Mouse (Mus musculus) liver, embryonic 16.5 days (tissue): ENCODE measurements at regions not wholly inside any gene's neighbourhood (a gene's known extent, or its start where the extent isn't known, plus 50 kb on each side); places are given as distances from the start of the nearest gene placed in this dataset.

ENCODE experiments used
- ATAC-seq: fragments of 200-750 bp; cut with Nextera tagmentation; 2 replicates; pipeline ENCODE4 v1.8.0; 2017; ENCODE audit warnings: low read depth, mild to moderate bottlenecking, moderate number of reproducible peaks, moderate library complexity
- H3K27ac ChIP-seq: fragments of 300-500 bp; sonication (generic); 2 replicates; pipeline ENCODE4 v1.5.1; 2014; ENCODE audit warnings: mild to moderate bottlenecking, low read length
- H3K27me3 ChIP-seq: fragments of 300-500 bp; sonication (generic); 2 replicates; pipeline ENCODE4 v1.6.1; 2014; ENCODE audit warnings: low read depth, low read length, mixed read lengths; ENCODE audit not compliant: control insufficient read depth, insufficient read depth
- H3K36me3 ChIP-seq: fragments of 300-500 bp; sonication (generic); 2 replicates; pipeline ENCODE4 v1.6.1; 2014; ENCODE audit warnings: mild to moderate bottlenecking; ENCODE audit not compliant: control insufficient read depth, insufficient read depth
- H3K4me1 ChIP-seq: fragments of 300-500 bp; sonication (generic); 2 replicates; pipeline ENCODE4 v1.6.1; 2014; ENCODE audit warnings: low read depth, low read length, mixed read lengths; ENCODE audit not compliant: control insufficient read depth
- H3K4me2 ChIP-seq: fragments of 300-500 bp; sonication (generic); 2 replicates; pipeline ENCODE4 v1.6.1; 2014; ENCODE audit warnings: low read depth, low read length, mixed read lengths
- H3K4me3 ChIP-seq: fragments of 300-500 bp; sonication (generic); 2 replicates; pipeline ENCODE4 v1.5.1; 2014; ENCODE audit warnings: low read depth, mild to moderate bottlenecking, low read length
- H3K9ac ChIP-seq: fragments of 300-500 bp; sonication (generic); 2 replicates; pipeline ENCODE4 v1.6.1; 2014; ENCODE audit warnings: low read depth, low read length
- H3K9me3 ChIP-seq: fragments of 300-500 bp; sonication (generic); replicated peaks from 2 replicates; pipeline ENCODE4 v1.6.1; 2016; ENCODE audit warnings: low read length; ENCODE audit not compliant: control insufficient read depth
- WGBS: fragments of 180-500 bp; shearing (Covaris S2); extraction: QIAGEN DNeasy Blood & Tissue Kit; methylation state at CpG from one replicate; pipeline ENCODE4 v1.1.7; 2014; ENCODE audit not compliant: insufficient replicate concordance; 5-methylcytosine and 5-hydroxymethylcytosine counted together

DNA sequence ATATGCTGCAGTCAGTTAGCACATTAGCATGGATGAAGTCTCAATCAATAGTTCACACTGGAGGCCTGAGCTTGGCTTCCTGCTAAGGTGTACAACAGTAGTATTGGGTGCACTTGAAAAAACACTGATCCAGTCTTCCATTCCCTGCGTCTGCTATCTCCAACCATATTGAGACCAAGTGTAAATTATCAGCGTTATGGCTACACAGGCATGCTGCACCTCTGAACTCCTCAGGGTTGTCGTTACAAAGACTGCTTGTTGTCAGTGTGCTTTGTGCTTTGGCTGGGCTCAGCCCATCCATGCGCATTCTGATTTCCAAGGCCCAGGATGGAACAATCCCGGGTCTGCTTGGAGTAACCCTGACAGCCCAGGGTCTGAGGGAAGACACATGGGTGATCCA, 80.7 kb upstream of the Podxl start:
- no peak overlapping the region for H3K27ac ChIP-seq
- no peaks in the 10 kb centered on the region for H3K27me3 ChIP-seq
- 39% methylated on average over 5 of the region's 5 CpGs for WGBS
- no peak overlapping the region for H3K9ac ChIP-seq
- peak; percentile 56 for ATAC-seq
- peaks cover 24% of the 10 kb centered on the region for H3K4me1 ChIP-seq
- no peak overlapping the region for H3K4me3 ChIP-seq
- no peaks in the 10 kb centered on the region for H3K36me3 ChIP-seq
- no peak overlapping the region for H3K4me2 ChIP-seq
- no peaks in the 10 kb centered on the region for H3K9me3 ChIP-seq

DNA sequence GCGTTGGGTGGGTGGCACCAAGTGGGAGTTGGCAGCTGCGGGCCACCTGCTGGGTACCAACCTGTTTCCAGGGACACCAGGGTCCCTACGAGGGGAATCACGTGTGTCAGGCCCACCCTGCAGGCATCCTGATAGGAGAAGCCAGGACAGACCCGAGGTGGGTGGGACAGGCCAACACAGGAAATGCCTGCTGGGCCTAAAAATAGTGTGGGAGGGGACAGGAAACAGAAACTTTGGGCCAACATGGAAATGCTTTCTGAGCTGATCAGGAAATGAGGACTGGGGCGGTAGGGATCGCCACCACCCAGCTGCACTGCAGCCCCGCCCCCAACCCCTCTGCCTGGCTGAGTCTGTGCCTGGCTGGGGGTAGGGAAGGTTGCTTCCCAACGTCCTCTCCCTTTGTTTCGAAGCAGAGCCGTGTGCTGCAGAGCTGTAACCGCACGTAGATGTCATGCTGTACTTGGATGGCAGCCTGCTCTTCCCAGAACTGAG, 78.7 kb upstream of the Podxl start:
- peak overlapping the region; percentile 4; the same call in 1 of the 2 replicates for H3K4me2 ChIP-seq
- peak overlapping the region; percentile 29; the same call in 1 of the 2 replicates for H3K9ac ChIP-seq
- H3K27me3 ChIP-seq, result no peaks in the 10 kb centered on the region
- ATAC-seq, result peak; percentile 39; the same call in 1 of the 2 replicates
- no peaks in the 10 kb centered on the region for H3K36me3 ChIP-seq
- no peak overlapping the region for H3K4me3 ChIP-seq
- H3K4me1 ChIP-seq, result peaks cover 38% of the 10 kb centered on the region
- peak overlapping the region; percentile 30 for H3K27ac ChIP-seq
- 8% methylated on average over 13 of the region's 13 CpGs for WGBS
- H3K9me3 ChIP-seq, result no peaks in the 10 kb centered on the region

DNA sequence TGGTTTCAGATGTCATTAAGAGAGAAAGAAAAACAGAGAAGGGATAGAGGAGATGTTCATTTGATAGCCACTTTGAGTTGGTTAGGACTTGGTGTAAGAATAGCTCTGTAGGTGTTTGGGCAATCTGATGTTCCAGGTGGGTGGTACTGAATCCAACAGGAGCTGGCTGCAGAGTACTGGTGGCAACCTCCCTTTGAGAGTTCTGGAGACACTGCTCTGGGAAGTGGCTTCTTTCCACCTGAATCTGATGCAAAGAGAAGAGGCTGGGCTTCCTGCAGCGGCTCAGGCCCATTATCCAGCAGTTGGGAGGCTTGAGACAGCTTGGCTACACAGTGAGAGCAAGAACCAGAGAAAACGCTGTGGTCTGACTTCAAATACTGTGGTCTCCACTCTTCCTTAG, 77.0 kb upstream of the Podxl start:
- H3K27me3 ChIP-seq, result no peaks in the 10 kb centered on the region
- H3K4me1 ChIP-seq, result peaks cover 41% of the 10 kb centered on the region
- no peaks in the 10 kb centered on the region for H3K9me3 ChIP-seq
- H3K4me2 ChIP-seq, result no peak overlapping the region
- H3K27ac ChIP-seq, result no peak overlapping the region
- H3K4me3 ChIP-seq, result no peak overlapping the region
- no peak overlapping the region for H3K9ac ChIP-seq
- WGBS, result 64% methylated on average over 2 of the region's 2 CpGs
- no peak for ATAC-seq
- no peaks in the 10 kb centered on the region for H3K36me3 ChIP-seq

DNA sequence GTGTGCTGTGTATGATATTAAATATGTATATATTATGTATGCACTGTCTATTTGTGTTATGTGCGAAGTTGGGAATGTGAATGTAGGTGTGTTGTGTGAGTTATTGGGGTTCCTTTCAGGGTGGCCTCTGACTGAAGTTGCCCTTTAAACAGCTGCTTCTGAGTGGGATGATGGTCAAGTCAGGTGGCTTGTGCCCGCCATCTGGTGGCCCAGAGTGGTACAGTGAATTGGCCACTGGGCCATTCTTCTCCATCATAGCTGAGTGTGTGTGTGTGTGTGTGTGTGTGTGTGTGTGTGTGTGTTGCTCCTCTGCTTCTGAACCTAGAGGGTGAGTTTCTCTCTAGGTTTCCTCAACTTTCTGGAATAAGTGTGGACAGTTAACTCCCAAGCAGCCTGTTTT, 75.7 kb upstream of the Podxl start:
- Histone ChIP-seq H3K36me3 (no peaks in the 10 kb centered on the region), H3K4me2 (no peak overlapping the region), H3K27me3 (no peaks in the 10 kb centered on the region), H3K4me3 (no peak overlapping the region), H3K27ac (no peak overlapping the region), H3K4me1 (peaks cover 34% of the 10 kb centered on the region), H3K9ac (no peak overlapping the region), H3K9me3 (no peaks in the 10 kb centered on the region)
- peak; percentile 46 for ATAC-seq
- 24% methylated on average over 2 of the region's 2 CpGs for WGBS

DNA sequence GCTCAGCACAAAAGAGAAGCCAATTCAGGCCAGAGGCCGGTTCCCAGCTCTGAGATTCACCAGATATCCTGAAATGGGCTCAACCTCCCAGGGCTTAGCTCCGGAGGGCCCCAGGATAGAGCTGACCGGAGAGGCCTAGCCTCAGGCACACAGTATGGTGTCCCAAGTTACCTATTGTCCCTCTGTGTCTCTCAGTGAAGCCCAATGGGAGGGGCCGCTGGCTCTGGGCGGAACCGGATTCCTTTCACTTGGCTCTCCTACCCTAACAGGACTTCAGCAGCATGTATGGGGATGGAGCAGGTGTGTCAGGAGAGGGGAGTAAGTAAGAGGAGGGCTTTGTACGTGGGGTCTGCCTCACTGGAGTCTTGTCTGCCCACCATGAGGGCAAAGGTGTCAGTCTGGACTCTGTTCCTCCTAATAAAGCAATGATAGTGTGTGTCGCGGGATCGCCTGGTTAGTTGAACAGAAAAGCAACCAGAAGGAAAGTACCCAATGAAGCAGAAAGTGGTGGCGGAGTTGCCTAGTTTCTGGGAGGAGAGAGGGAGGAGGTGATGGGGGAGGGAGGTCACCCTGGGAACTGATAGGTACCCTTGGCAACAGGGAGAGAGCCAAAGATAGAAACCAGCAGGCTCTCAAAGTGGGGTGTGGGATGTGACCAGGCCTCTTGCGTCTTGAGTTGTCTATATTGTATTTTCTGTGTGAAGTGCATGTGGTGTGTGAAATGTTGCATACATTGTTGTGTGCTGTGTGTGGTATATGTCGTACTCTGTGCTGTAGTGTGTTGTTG, 74.8 kb upstream of the Podxl start:
- no peak overlapping the region for H3K4me2 ChIP-seq
- no peaks in the 10 kb centered on the region for H3K36me3 ChIP-seq
- H3K27me3 ChIP-seq, result no peaks in the 10 kb centered on the region
- H3K4me3 ChIP-seq, result no peak overlapping the region
- no peak overlapping the region for H3K9ac ChIP-seq
- 73% methylated on average over 13 of the region's 13 CpGs for WGBS
- peaks cover 31% of the 10 kb centered on the region for H3K4me1 ChIP-seq
- H3K9me3 ChIP-seq, result no peaks in the 10 kb centered on the region
- ATAC-seq, result peak; percentile 47; the same call in 1 of the 2 replicates
- H3K27ac ChIP-seq, result peak overlapping the region; percentile 23; the same call in 1 of the 2 replicates

DNA sequence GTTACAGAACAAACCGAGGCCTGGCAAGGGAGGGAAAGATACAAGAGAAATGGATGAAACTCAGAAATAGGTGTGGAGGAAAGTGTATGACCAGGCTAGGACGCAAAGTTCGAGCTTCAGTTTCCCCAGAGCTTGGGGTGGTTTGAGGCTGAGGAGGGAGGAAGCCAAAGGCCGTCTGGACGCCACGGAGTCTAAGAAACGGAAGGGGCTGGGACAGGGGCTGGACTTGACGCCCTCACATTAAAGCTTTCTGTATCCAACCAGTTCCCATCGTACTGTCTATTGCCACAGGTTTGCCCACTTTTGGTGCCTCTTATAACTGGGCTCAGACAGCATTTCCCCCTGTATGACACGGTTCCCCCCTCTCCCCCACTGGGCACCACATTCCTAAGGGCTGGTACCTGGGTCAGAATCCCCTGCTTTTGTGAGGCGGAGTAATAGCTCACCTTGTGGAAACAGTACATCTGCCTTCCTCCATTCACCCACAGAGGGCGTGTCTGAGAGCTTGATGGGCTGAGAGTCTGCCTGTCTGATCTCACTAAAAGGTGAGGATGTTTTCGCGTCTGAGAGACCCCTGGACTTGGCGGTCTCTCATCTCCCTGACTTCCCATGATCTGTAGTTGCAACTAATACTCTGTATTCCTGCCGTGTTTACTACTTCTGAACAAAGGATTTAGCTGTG, 73.7 kb upstream of the Podxl start:
- Histone ChIP-seq H3K9me3 (no peaks in the 10 kb centered on the region), H3K4me1 (peaks cover 21% of the 10 kb centered on the region), H3K9ac (no peak overlapping the region), H3K27me3 (no peaks in the 10 kb centered on the region), H3K4me2 (no peak overlapping the region), H3K27ac (no peak overlapping the region), H3K4me3 (no peak overlapping the region), H3K36me3 (no peaks in the 10 kb centered on the region)
- no peak for ATAC-seq
- WGBS, result 18% methylated on average over 16 of the region's 16 CpGs

DNA sequence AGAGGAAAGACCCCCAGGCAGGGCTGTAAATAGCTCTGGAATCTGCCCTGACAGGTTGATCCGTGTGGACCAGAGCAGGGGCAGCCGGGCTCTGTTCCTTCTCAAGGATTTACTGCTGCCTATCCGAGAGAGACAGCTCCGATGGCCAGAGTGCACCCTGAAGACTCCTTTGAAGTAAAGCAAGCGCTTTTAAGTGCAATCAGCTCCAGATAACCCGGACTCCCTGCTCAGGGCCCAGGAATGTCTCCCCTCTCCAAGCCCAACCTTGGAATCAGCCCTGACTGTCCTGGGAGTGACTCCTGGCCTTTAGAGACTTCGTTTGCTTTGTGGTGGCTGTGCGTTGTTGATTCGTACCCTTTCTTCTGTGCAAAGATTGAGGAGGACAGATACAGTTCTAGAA, 73.2 kb upstream of the Podxl start:
- Histone ChIP-seq H3K27me3 (no peaks in the 10 kb centered on the region), H3K36me3 (no peaks in the 10 kb centered on the region), H3K4me1 (peaks cover 16% of the 10 kb centered on the region), H3K9me3 (no peaks in the 10 kb centered on the region), H3K4me3 (no peak overlapping the region), H3K27ac (no peak overlapping the region), H3K9ac (no peak overlapping the region), H3K4me2 (no peak overlapping the region)
- WGBS, result 35% methylated on average over 9 of the region's 9 CpGs
- ATAC-seq, result no peak

DNA sequence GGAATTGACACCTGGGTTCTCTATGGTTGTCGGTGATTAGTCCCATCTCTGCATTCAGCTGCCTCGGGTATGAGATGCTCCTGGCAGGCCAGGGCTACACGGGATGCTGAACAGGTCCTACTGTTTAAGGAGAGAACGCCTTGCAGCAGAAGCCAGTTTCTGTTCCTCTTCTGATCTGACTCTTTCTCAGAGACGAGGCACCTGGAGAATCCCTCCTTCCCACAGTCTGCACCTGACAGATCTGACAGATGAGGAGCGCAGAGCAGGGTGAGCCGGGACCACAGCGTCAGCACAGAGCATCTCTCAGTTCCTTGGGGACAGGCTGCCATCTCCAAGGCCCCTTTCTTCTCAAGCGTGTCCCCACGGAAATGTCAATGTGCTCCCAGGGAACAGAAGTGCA, 68.7 kb upstream of the Podxl start:
- Histone ChIP-seq H3K4me1 (peaks cover 2% of the 10 kb centered on the region), H3K36me3 (no peaks in the 10 kb centered on the region), H3K27ac (no peak overlapping the region), H3K27me3 (no peaks in the 10 kb centered on the region), H3K9ac (no peak overlapping the region), H3K4me2 (no peak overlapping the region), H3K9me3 (no peaks in the 10 kb centered on the region), H3K4me3 (no peak overlapping the region)
- 64% methylated on average over 10 of the region's 10 CpGs for WGBS
- no peak for ATAC-seq

DNA sequence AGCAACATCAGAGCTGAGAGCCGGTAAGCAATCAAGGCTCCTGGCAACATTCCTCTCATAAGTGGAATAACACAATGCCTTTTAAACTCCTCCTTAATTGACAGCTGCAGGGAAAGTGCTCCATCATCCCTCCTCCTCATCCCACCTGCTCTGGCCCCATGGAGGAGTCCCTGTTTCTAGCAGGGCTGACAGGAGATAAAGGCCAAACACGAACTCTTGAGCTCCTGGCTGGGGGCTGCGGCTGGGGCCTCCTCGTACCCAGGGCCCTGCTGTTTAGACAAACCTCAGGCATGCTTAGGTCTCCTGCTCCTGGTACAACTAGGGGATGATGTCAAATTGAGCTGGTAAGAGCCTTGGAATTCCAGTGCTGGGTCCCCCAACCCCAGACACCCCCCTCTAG, 66.2 kb upstream of the Podxl start:
- no peak overlapping the region for H3K27ac ChIP-seq
- no peaks in the 10 kb centered on the region for H3K36me3 ChIP-seq
- no peak overlapping the region for H3K4me2 ChIP-seq
- H3K4me3 ChIP-seq, result no peak overlapping the region
- H3K9ac ChIP-seq, result no peak overlapping the region
- ATAC-seq, result no peak
- H3K27me3 ChIP-seq, result no peaks in the 10 kb centered on the region
- H3K4me1 ChIP-seq, result no peaks in the 10 kb centered on the region; the same call in 1 of the 2 replicates
- 65% methylated on average over 4 of the region's 4 CpGs for WGBS
- H3K9me3 ChIP-seq, result no peaks in the 10 kb centered on the region
